Mouse (Mus musculus) cerebellum, adult 9-11 months (tissue): ENCODE results near the gene Otx1.

Experiments used
- DNase-seq: peaks from one replicate; pipeline ENCODE4 v3.0.0; 2022

Gene Otx1

GRCm38 (mm10) chr11:21999396-22000315 is 3.0 kb downstream of the Otx1 start:
- DNase-seq: no peak

DNA sequence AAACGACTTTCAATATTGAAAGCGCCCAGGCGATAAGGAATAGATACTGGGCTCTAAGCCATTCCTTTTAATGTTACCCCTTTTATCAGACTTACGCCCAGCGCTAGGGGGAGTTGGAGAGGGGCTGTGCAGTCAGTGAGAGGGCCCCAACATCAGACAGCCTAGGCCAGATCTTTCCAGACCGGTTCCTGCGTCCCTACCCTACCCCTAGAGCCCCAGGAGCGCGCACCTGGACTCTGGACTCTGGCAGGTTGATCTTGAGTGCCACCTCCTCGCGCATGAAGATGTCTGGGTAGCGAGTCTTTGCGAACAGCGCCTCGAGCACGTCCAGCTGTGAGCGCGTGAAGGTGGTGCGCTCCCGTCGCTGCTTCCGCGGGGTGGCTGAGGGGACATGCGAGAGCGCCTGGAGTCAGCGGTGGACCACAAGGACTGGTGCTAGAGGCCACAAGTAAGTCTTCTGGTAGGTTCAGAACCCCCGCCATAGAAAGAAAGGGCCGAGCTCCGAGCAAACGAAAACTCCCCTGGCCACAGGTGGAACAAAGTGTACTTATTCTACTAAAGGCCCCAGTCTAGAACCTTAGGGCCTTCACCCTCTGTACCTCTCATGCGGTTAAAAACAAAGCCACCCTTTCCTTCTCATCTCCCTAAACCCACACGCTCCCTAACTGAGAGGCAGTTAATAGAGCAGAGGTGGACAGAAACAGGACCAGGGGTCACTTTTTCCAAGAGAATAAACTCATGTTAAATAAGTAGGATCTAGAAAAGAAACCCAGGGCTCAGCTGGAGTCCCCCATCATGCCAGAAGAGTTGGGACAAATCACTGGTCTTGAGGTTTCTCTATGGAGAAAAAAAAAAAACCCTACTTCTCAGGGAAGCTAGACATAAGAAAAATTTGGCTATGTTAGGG is 4.3 kb downstream of the Otx1 start:
- no peak for DNase-seq

GRCm38 (mm10) chr11:21997561-21998140 is 5.0 kb downstream of the Otx1 start:
- DNase-seq: no peak

- DNase-seq: peak; percentile 10
Measured at GRCm38 (mm10) chr11:21996661-21997560, 5.8 kb downstream of the Otx1 start.

DNA sequence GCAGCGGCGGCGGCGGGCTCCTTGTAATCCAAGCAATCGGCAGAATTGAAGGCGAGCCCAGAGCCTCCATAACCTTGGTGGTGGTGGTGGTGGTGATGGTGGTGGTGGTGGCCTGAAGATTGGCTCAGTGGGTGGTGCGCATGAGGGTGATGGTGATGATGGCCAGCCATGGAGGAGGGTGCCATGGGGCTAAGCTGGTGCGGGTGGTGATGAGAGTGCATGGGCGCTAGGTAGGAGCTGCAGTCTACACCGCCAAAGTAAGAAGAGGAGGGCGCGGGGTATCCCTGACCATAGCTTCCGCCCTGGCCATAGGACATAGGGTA is 6.4 kb downstream of the Otx1 start:
- no peak for DNase-seq

DNA sequence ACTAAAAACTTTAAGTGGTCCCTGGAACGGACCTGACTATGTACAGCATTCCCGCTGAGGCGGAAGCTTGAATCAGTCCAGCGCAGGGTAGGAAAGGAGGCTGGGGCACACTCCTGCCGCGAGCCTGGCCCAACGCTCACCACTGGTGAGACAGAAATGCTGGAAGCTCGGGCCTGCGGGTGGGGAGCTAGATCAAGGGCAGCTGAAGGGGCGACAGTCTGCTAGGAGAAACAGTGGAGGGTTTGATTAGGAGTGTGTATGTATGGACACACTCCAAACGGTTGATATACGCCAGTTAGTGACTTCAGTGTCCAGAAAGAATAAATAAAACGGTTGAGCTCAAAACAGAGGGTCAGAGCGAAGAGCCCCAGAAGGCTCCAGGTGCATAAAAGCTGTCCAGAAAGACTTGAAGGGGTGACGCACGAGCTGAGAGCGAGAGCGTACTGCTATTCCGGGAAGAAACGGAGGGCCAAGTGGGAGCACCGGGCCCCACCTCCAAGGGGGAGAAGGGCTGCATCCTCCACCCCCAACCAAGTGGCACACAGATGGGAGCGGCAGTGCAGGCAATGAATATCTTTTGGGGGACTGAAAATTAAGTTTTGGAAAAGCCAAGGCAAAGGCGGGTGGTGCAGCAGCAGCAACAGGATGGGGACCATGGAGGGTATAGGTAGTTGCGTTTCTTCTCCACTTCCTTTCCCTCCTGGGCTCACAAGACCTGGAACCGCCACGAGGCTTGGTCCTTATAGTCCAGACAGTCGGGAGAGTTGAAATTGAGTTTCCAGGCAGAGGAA is 7.0 kb downstream of the Otx1 start:
- peak; percentile 4 for DNase-seq

DNA sequence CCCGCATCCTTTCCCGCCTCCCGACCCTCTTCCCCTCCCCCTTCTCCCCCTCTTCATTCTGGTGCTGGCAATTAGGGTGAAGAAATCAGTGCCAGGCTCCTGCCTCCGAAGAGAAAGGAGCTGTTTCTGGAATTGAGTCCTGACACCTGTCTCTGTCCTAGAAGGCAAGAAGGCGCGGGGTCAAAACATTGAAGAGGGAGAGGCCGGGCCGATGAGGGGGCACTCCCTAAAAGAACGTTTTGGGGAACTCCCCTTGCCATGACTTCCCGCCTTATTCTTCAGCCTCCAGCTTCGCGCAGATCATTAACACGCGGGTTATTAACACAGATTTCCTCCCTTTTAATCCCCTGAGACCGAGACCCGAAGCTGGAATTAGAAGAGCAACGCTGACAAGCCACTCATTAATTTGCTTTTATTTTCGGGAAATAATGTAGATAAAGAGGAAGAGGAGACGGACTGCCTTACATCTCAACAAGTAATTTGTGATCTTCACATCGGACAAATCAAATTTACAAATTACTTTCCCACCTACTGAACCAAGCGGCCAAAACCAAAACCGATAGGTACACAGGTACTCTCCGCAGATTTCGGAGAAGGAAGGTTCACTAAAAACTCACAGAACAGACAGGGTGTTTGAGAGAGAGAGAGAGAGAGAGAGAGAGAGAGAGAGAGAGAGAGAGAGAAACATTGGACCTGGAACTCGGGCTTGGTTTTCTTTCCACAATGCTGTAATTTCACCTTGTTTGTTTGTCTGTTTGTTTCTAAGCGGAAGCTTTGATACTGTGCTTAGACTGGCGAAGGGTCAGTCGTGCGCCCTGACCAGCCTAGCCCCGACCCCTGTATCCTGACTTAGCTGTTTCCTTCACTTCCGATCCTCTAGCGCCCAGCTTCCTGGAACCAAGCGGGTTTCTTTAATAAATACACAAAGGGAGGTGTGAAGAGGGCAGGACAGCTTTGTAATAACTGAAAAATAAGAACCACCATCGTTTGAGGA is 8.0 kb downstream of the Otx1 start:
- peak; percentile 2 for DNase-seq

- DNase-seq: peak; percentile 9
Measured at GRCm38 (mm10) chr11:21993597-21994376, 8.9 kb downstream of the Otx1 start.

- DNase-seq: peak; percentile 4
Measured at GRCm38 (mm10) chr11:21992761-21993596, 9.7 kb downstream of the Otx1 start.

GRCm38 (mm10) chr11:21988398-21988946 is 14.2 kb downstream of the Otx1 start:
- no peak for DNase-seq

DNA sequence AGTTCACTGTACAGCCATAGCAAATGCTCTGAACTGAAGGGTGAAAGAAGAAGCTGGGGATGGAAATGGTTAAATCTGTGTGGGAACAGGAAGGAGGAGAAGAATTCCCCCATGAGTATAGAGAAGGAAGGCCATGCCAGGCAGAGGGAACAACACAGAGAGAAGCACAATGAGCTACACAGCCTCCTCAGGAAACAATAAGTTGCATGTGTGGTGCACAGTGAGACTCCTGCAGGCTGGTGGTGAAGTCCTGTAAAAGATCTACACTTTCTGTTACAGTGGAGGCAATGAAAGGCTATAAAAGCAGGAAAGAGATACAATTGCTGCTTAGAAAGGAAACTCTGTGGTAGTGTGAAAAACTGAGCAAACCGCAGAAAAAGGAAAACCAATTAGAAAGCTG is 17.6 kb downstream of the Otx1 start:
- DNase-seq: no peak

DNA sequence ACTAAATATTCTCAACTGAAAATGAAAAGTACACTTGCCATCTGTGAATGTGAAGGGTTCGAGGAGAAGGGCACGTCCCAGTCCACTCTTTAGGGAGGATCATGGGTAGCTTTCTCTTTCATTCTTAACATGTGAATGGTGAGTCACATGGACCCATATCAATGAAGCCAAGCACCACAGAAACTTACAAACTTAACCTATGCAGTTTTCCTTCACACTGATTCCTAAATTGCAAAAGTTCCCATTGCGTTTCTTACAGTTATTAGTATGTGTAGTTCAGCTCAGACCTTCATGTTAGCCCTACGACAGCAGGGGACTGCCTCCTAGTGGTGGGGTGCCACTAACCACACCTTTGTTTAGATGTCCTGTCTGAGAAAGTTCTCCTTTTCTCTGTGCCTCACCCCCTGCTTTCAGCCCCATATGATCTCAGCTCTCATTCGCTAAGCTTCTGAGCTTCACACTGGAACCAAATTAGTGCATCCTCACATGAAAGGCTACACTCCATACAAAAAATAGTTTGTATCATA is 28.6 kb downstream of the Otx1 start:
- DNase-seq: no peak

- DNase-seq: no peak
Measured at GRCm38 (mm10) chr11:21973597-21973996, 29.1 kb downstream of the Otx1 start.

DNA sequence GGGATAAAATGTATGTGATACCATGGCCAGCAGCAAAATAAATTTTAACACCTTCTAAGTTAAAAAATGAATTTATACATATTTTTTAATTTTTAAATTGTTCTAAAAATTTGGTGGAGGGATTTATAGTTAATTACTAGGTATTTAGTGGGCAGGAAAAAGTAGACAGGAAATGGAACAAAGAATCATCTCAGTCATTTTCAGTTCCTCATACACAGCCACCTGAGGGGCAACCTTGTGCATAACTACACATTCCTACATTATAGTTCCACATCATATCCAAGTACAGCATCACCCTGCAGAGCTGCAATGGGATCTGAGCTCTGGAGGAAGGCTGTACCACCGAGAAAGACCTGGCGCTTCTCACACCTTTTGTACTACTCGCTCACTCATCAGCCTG is 33.8 kb downstream of the Otx1 start:
- DNase-seq: no peak

GRCm38 (mm10) chr11:21955167-21955566 is 47.5 kb downstream of the Otx1 start:
- DNase-seq: no peak

- DNase-seq: no peak
Measured at GRCm38 (mm10) chr11:21951657-21952237, 51.0 kb downstream of the Otx1 start.

DNA sequence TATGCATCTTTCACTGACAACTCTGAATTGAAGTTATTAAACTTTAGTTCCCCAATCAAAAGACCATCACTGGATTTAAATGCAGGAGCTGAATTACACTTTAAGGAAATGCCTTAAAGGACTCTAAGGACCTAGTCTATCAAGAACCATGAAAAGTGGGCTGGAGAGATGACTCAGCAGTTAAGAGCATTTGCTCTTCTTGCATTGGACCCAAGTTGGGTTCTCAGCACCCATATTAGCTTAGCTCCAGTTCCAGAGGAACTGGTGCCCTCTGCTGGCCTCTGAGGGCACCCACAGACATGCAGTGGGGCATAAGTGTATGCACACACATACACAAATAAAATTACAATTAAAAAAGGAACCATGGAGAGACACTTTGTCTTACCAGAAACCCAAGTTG is 52.6 kb downstream of the Otx1 start:
- DNase-seq: no peak
